Mouse (Mus musculus) urinary bladder, adult 2 months (tissue): Measurements from ENCODE around the gene Man1c1. TPM values are rescaled to one million over a fixed set of nuclear protein-coding genes. Genes with fewer than 3 reads are reported as not detected.

Source experiments
- DNase-seq: peaks from one replicate; pipeline ENCODE4 v3.0.0; 2022; ENCODE audit warnings: low spot score
- polyA plus RNA-seq: library from polyadenylated mRNA; depleted of rRNA; stranded (reverse); fragments of >200 nt; gene quantifications from 2 replicates; pipeline ENCODE4 v1.2.3, GENCODE M21; 2012

Gene Man1c1
- polyA plus RNA-seq, 1 experiment, result 7.3 TPM

DNA sequence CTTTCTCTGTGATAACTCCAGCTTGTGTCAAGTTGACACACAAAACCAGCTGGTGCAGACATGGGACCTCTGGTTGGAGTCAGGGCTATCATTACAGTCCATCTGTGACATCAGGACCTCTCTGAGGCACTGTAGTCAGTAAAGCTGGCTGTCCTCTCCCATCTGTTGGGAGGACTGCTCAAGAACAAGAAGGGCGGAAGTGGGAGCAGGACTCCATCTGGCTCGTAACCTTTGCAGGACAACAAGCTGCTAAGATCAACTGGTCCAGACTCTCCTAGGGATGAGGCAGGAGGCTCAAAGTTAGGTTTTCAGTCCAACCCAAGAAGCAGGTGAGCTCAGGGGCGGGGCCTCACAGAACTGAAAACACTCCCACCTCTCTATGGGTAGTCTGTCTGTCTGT, 29.1 kb downstream of the Man1c1 start:
- DNase-seq, result no peak

DNA sequence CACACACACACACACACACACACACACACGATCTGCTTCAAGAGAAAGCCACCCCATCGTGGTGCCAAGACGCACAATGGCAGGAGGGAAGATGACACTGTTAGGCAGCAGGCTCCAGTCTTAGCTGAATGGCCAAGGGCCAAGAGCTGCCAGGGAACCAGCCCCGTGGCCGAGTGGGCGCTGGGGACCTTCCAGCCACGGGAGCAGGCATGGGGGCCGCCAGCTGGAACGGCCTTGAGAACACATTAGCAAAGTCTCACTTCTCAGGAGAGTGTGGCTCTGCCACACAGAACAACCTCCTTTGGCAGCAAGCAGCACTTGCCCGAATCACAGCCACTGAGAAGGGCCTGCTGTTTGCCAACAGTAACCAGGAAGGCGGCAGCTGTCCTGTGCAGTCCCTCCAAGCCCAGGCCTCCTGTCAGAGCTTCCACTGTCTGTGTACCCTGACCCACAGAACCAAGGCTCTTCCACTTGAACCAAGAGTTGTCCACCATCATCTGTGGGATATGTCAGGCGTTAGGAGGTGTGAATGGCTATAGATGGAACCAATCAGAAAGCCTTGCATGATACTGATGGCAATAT, 30.1 kb downstream of the Man1c1 start:
- no peak for DNase-seq

- DNase-seq, result no peak
These were observed 30.9 kb downstream of the Man1c1 start for GRCm38 (mm10) chr4:134673151-134673550.

DNA sequence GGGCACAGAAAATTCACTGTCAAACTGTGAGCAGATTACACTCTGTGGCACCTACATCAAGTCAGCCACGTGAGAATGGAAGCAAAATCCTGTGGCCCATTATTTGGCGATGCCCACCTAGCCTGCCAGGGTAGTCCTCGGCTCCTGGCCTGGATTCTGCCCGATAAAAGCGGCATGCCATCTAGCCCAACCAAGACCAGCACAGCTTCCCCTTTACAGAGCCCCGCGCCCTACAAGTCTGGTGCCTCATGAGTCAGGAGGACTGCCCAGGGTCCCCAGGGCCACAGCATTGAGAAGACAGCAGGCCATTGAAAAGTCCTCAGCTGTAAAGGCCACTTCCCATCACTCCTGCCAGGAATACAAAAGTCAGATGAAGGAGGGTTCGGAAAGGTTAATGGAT, 31.8 kb downstream of the Man1c1 start:
- no peak for DNase-seq

- no peak for DNase-seq
These were observed 32.4 kb downstream of the Man1c1 start for GRCm38 (mm10) chr4:134671660-134672173.

DNA sequence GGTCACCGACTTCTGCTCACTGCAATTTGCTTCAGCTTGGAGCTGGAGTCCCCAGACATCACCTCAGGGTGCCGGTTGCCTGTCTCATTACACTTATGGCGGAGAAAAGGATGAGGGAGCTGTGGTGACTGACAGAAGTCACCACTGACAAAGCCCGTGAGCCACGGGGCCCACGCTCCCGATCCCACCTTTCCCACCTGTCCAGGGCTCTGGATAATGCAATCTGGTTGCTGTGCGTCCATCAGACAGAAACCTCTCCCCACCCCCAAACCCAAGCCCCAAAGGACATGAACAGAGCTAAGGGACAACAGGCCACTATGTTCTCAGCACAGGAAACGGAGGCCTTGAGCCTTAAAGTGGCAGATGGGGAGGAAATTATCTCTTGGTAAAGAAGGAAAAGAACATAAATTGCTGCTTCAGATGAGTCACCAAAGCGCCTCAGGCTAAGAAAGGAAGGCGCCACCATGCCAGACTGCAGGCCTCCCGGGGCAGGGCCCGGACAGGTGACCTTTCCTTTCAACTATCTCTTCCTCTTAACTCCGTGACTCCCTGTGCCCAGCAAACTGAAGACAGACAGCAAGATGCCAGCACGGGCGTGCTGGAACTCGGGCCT, 34.2 kb downstream of the Man1c1 start:
- no peak for DNase-seq

GRCm38 (mm10) chr4:134668355-134669028, 35.6 kb downstream of the Man1c1 start:
- DNase-seq, result no peak

- no peak for DNase-seq
These were observed 37.7 kb downstream of the Man1c1 start for GRCm38 (mm10) chr4:134666391-134666790.

GRCm38 (mm10) chr4:134663052-134663451, 41.0 kb downstream of the Man1c1 start:
- DNase-seq, result no peak

- no peak for DNase-seq
These were observed 43.4 kb downstream of the Man1c1 start for GRCm38 (mm10) chr4:134660630-134661183.

DNA sequence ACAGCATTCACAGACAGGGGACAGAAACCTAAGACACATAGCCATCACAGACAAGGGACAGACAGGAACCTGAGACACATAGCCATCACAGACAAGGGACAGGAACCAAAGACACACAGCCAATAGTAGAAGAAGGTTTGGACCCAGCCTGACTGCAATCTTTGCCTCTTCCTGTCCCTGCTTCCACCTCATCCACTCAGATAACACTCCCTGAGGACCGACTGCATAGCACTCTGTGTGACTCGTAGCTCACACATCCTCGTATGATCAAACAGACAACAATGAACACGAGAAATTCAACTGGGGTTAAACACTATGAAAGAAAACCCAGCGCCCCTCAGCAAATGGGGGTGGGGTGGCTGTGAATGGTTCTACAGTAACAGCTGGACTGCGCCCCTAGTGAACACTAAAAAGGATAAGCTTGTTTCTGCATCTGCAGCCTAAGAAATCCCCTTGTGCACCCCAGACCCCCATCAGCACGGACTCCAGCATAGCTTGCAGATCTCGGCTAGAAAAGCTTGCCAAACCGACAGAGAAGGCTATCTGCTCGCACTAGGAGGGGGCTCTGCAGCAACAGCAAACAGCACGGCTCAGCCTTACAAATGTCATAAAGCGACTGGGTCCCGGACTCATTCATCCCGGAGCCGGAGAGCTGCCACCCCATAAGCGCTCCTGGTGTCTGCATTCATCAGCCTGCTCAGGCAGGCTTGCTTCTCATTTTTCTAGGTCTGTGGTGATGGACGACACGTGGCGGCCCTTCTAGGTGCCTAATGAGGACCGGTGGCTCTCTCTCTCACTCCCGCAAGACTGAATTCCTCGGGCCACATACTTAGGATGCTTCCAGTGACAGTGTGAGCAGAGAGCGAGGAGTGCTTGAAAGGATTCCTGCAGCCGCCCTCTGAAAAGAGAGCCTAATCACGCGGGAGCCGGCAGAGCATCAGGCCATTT, 44.5 kb downstream of the Man1c1 start:
- DNase-seq, result no peak

DNA sequence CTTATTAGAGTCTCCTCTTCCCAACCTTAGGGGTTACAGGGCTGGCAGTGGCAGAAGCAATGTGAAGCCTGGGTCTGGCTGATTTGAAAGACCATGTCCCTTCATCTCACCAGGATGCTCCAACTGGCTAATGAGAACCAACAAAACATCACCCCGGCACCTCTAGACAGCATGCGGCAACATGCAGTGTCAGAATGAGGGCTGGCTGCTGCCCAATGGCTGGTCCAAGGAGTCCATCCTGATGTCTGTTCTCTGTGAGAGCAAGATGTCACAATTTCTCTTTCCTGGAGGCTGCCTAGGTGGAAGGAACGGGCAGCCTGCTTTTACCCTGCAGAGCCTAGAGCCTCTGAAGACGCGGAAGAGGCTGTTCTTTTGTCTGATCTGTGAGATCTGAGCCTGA, 46.6 kb downstream of the Man1c1 start:
- DNase-seq, result no peak

DNA sequence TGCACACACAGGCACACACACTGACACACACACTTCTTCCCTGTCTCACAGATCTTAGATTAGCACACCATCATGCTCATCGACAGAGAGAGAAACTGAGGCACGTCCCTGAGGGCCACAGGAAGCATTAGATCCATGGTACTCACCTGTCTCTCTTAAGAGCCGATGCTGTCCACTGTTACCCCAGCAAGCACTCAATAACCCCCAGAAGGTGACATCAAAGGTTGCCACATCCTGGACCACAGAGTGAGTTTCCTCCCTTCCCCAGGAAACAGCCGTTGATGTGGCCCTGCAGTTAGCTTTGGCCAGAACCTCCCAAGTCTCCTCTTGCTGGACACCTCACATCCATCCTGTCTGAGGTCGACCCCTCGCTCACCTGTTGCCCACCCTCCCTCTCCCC, 49.7 kb downstream of the Man1c1 start:
- DNase-seq, result no peak

DNA sequence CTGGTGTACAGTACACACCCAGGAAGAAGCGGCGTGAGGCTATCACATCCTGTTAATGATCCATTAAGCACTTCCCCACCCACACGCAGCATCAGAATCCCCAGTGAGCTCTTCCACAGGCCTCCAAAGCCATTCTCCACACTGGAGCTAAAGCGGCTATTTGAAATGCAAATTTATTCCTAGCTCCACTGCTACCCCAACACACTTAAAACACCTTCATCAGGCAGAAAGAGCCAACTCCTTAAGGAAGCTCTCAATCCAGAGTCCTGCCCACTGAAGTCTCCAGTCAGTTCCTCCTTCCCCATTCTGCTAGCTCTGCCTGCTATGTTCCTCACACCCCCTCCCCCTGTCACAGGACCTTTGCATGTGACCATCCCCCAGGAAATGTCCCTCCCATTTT, 51.4 kb downstream of the Man1c1 start:
- no peak for DNase-seq

DNA sequence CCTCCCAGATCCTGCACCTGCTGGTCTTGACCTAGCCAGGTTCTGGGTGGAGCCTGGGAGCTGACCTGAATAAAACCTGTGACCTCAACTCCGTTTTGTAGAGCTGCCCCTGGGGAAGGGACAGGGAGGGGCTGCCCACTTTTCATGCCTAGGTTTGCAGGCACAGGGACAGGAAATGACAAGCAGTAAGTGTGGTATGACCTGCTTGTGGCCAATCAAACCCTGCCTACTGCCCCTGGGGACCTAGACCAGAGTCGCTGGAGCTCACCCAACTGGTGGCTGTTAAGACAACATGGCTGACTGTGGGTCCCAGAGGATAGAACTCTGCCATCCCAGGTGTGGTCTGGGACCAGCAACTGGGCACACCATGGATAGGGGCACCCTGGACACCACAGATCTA, 51.9 kb downstream of the Man1c1 start:
- DNase-seq, result no peak

- DNase-seq, result no peak
These were observed 52.7 kb downstream of the Man1c1 start for GRCm38 (mm10) chr4:134651358-134651757.

DNA sequence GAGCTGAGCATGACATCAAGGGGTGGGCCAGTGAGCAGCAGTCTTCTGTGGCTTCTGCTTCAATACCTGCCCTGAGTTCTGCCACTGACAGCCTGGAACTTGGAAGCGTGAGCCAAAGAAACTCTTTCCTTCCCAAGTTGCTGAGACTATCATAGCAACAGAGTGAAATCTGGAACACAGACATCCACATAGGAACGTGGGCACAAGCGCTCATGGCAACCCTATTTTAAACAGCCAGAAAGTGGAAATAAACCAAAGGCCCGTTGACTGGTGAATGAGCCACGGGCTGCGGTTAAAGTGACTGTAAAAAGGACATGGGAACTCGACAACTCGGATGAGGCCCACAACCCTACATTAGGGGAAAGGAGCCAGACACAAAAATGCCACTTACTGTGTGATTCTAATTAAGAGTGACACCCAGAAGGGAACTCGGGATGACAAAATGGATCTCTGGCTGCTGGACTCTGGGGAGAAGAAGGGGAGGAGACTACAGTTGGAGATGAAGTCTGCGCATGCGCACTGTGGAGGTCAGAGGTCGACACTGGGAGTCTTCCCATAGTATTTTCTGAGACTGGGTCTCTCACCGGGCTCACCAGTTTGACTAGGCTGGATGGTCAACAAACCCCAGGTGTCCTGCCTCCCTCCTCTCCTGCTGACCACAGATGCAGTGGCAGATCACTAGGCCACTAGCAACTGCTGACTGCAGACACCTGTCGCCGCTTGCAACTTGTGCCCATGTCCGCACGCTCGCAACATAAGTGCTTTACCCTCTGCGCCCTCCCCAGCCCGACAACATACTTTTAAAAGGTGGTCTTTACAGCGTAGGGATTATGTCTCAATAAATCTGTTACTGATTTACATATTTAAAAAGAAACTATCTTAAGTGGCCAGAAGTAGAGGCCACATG, 58.8 kb downstream of the Man1c1 start:
- DNase-seq, result no peak

DNA sequence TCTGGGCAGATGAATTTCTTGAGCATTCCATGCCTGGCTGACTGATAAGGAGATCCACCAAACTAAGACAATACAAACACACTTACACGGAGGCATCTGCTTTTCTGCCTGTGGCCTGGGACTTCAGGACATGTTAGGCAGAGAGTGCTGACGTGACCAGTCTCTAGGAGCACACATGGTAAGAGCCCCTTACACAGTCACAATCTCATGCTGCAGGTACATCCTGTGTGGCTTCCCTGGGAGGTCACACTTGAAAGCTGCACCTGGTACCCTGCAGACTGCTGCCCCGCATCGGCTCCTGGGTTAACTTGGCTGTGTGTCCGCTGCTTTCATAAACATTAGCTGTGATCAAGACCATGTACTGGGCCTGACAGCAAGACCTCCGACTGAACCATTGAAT, 59.7 kb downstream of the Man1c1 start:
- no peak for DNase-seq

GRCm38 (mm10) chr4:134641711-134642516, 62.2 kb downstream of the Man1c1 start:
- no peak for DNase-seq

DNA sequence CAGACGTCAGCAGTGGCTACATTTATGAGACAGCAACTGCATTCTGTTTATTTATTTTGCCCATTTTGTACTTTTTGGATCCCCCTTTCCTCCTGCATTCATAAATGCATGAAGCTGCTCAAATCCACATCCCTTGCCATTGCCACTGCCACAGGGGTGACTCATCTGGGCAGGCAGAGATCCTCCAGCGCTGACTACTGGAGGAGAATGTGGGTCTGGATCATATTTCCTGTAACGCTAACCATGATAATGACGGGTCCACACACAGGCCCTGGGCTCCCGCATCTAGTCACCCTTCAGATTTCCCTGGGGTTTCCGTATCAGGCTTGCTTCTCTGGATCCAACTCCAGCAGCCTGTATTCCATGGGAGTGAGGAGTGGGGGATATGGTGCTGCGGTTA, 64.8 kb downstream of the Man1c1 start:
- no peak for DNase-seq
